Mouse (Mus musculus) heart, postnatal 36 days (tissue): ENCODE measurements around the gene Samd3. TPM values are rescaled to one million over a fixed set of nuclear protein-coding genes. Genes with fewer than 3 reads are reported as not detected.

Experiments used
- DNase-seq, 2 experiments: peaks; one replicate each; pipeline ENCODE4 v3.0.0; 2021 to 2022
- intact Hi-C: fragments of 180-260 bp; cut with DNase I; formaldehyde crosslinking; loops from one replicate; pipeline ENCODE4 v1.15.1; 2025
- total RNA-seq, 2 experiments: library from RNA; stranded (reverse); gene quantifications; 2 replicates each; pipeline ENCODE4 v1.2.3; 2021

Gene Samd3
- total RNA-seq, 2 experiments from 2014 or later: not detected

DNA sequence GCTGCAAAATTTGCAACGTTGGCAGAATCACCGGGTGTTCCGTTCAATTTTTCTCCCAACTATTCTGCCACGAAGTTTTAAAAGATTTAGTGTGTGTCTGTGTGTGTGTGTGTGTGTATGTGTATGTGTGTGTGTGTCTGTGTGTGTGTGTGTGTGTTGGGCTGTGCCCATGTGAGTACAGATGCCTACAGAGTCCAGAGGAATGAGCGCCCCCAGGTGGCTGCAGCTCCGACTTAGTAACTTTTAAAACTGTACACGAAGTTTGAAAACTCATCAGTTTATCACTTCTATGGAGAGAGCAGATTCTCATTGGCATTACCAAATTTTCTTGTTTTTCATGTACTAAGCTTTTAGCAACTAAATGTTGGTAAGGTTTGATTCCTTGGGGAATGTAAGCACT lies 68.1 kb downstream of the Samd3 start:
- intact Hi-C loops: no loop called here
- no peak for DNase-seq

DNA sequence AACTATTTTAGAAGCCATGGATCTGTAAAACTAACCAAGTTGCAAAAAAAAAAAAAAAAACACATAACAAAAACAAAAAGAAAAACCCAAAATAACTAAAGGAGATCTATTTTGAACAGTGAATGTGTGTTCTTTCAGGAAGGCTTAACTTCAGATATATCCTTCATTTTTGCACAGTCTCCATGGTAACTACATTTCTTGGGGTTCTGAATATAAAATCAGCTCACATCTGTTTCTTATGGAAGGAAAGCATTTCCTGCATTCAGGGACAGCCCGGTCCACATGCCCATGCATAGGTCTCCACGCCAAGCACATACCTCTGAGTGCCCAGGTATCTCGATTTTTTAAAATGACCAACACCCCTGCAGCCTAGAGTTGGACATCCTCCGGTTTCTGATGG lies 72.8 kb downstream of the Samd3 start:
- intact Hi-C loops: no loop called here
- no peak for DNase-seq

DNA sequence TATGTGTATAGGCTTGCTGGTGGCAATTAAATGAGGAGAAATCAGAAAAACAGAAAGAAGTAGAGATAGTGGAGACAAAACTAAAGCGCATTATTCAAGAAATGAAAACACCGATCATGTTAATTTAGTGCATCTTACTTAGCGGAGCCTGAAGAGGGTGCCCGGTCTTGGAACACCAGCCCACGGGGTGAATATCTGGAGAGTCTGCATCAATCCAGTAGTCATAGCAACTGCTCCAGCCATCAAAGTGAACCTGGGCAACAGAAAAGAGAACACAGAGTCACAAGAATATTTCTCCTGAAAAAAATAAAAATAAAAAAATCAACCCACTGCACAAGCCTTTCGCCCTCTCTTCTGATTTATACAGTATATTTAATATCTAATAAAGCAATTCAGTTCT lies 74.0 kb downstream of the Samd3 start:
- intact Hi-C loops: no loop called here
- no peak for DNase-seq

DNA sequence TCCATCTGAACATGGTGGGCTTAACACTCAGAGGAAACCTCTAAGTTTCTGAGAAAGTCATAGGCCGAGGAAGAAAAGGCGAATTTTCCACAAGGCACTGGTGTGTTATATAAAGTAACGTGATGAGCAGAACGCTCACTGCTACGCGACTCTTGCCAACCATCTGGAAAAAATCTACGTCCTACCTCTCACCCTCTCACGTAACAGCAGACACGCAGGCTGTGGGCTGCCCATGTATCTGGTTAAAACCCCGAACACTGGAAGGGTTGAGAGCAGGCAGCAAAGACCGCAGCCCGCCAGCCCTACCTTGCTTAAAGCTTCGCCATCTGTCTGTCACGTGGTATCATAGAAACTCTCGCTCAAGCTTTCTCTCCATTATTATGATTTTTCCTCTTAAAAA lies 84.8 kb downstream of the Samd3 start:
- no peak for DNase-seq
- intact Hi-C loops: no loop called here

DNA sequence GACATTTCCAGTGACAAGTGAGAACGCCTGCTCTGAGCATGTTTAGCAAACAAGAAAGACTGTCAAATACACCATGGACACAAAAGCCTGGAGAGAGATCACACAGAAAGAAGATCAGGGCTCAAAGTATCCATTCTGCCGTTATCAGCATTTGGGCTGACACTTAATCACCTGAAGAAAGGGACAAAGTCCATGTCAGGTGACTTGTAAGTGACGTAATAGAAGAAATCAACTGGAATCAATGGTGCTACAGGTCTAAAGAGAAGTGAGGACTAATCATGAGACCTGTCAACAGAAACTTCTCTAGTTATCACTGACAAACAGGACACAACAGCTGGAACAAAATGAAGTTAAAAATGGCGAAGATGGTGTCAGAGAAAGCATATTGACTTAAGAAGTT lies 91.2 kb downstream of the Samd3 start:
- intact Hi-C loops: no loop called here
- DNase-seq: no peak

Other genes starting within 250 kb of the Samd3 start
- gene Gm9767, start 151.5 kb upstream of the Samd3 start, total RNA-seq: not detected
- not detected for gene Tmem200a, start 150.7 kb upstream of the Samd3 start, total RNA-seq
- 1 to 10 TPM; 7.1 to 8.7 TPM for gene L3mbtl3, start 146.3 kb downstream of the Samd3 start, total RNA-seq